Mouse (Mus musculus) stomach, postnatal 0 days (tissue): ENCODE data around the gene Akirin2.

Source experiments
- CTCF ChIP-seq: IDR thresholded peaks from 2 replicates; pipeline ENCODE4 v1.5.1; 2016; ENCODE audit warnings: antibody characterized with exemption, low read depth, mild to moderate bottlenecking, moderate library complexity
- EP300 ChIP-seq: optimal IDR thresholded peaks from 2 replicates; pipeline ENCODE3; 2016; ENCODE audit warnings: antibody characterized with exemption

- no peak for TF ChIP-seq EP300
- TF ChIP-seq CTCF = no peak
Measured at GRCm38 (mm10) chr4:34584871-34585607, 34.3 kb downstream of the Akirin2 start.
